Mouse (Mus musculus) heart, postnatal 36 days (tissue): ENCODE results near the gene Fau. TPM values are rescaled to one million over a fixed set of nuclear protein-coding genes. Genes with fewer than 3 reads are reported as not detected.

Experiments
- DNase-seq, 2 experiments: peaks; one replicate each; pipeline ENCODE4 v3.0.0; 2021 to 2022
- intact Hi-C: fragments of 180-260 bp; cut with DNase I; formaldehyde crosslinking; loops from one replicate; pipeline ENCODE4 v1.15.1; 2025
- total RNA-seq, 2 experiments: library from RNA; stranded (reverse); gene quantifications; 2 replicates each; pipeline ENCODE4 v1.2.3; 2021

The Fau gene
- total RNA-seq, 2 experiments from 2014 or later, result 556 to 559 TPM

GRCm38 (mm10) chr19:6067724-6068415 is 10.2 kb downstream of the Fau start, which contains the start of gene Tm7sf2:
Gene Tm7sf2 (minus strand): TSS chr19:6068373.
- peak; percentile 87 for DNase-seq
- intact Hi-C loops, result no loop called here

GRCm38 (mm10) chr19:6068951-6069350 is 11.3 kb downstream of the Fau start:
- intact Hi-C loops, result no loop called here
- no peak for DNase-seq

GRCm38 (mm10) chr19:6069851-6070250 is 12.2 kb downstream of the Fau start:
- intact Hi-C loops, result no loop called here
- DNase-seq, result no peak

GRCm38 (mm10) chr19:6070571-6071250 is 13.1 kb downstream of the Fau start:
- no peak for DNase-seq
- intact Hi-C loops, result no loop called here

- intact Hi-C loops, result no loop called here
- no peak for DNase-seq
Measured at GRCm38 (mm10) chr19:6071261-6071660, 13.6 kb downstream of the Fau start.

- intact Hi-C loops, result no loop called here
- no peak for DNase-seq
Measured at GRCm38 (mm10) chr19:6073889-6074288, 16.2 kb downstream of the Fau start.

GRCm38 (mm10) chr19:6076564-6077393 is 19.1 kb downstream of the Fau start, which contains the start of gene Vps51:
Gene Vps51 (minus strand): TSS chr19:6077231.
- intact Hi-C loops, result loop anchor here (5.0 kb wide), 1 partner anchor 256 kb away; the partner anchor contains the start of gene Men1
- DNase-seq, result peak; percentile 86 to 87

GRCm38 (mm10) chr19:6079983-6080480 is 22.4 kb downstream of the Fau start, which contains the start of gene Tmem262:
Gene Tmem262 (plus strand): TSS chr19:6080033.
- intact Hi-C loops, result loop anchor here (5.0 kb wide), 1 partner anchor 252 kb away; the partner anchor contains the start of gene Men1
- DNase-seq, result no peak

GRCm38 (mm10) chr19:6082156-6082555 is 24.5 kb downstream of the Fau start, which contains the start of gene Gm28374:
Gene Gm28374 (minus strand): TSS chr19:6082256.
- no peak for DNase-seq
- intact Hi-C loops, result no loop called here

- intact Hi-C loops, result loop anchor here (1.0 kb wide), 1 partner anchor 27 kb away; the partner anchor contains the start of genes Fau and Mrpl49
- DNase-seq, result peak; percentile 95 to 98
Measured at GRCm38 (mm10) chr19:6084478-6085248, 27.0 kb downstream of the Fau start, which contains the start of the genes Zfpl1 and Cdca5. Gene Zfpl1 (minus strand): TSS chr19:6084956. Gene Cdca5 (plus strand): TSS chr19:6084983.

- no peak for DNase-seq
- intact Hi-C loops, result no loop called here
Measured at GRCm38 (mm10) chr19:6085417-6085879, 27.8 kb downstream of the Fau start.

- intact Hi-C loops, result no loop called here
Measured at GRCm38 (mm10) chr19:6088841-6089240, 31.2 kb downstream of the Fau start.

GRCm38 (mm10) chr19:6094119-6094518 is 36.5 kb downstream of the Fau start, which contains the start of gene AC131692.1:
Gene AC131692.1 (plus strand): TSS chr19:6094419.
- intact Hi-C loops, result no loop called here
- DNase-seq, result no peak

More at GRCm38 (mm10) chr19:6088841-6089240, 31.2 kb downstream of the Fau start:
- no peak for DNase-seq

- DNase-seq, result no peak
- intact Hi-C loops, result no loop called here
Measured at GRCm38 (mm10) chr19:6097847-6098246, 40.2 kb downstream of the Fau start.

- no peak for DNase-seq
Measured at GRCm38 (mm10) chr19:6101186-6101585, 43.5 kb downstream of the Fau start.

GRCm38 (mm10) chr19:6102169-6102853 is 44.7 kb downstream of the Fau start:
- intact Hi-C loops, result no loop called here
- DNase-seq, result no peak

More at GRCm38 (mm10) chr19:6101186-6101585, 43.5 kb downstream of the Fau start:
- intact Hi-C loops, result no loop called here

- DNase-seq, result no peak
- intact Hi-C loops, result no loop called here
Measured at GRCm38 (mm10) chr19:6104476-6104875, 46.8 kb downstream of the Fau start.

- DNase-seq, result no peak
- intact Hi-C loops, result no loop called here
Measured at GRCm38 (mm10) chr19:6105586-6105985, 47.9 kb downstream of the Fau start, which contains the start of gene Naaladl1. Gene Naaladl1 (plus strand): TSS chr19:6105782.
